Mouse (Mus musculus): ENCODE measurements around the gene Olfr642.

Olfr642 gene

DNA sequence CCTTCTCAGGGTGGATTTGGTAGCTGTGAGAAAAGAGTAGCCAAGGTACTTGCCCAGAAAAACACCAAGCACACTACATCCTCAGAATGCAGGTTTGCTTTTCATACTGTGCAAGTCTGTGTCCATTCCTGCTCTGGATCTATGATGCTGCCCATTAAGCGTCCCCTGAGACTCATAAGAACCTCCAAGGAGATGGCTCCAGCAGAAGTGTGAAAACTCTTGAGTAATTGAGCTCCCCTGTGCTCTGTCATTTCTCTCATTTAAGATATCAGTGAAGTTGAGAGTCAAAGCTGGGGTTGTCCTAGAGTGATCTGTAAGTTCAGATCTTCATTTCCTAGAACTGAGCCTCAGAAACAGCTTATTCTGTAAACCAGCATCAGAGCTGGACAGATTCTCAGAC, at the start of gene Olfr642:
Gene Olfr642, minus strand, starts transcription at position 101 of the 400 bp plus-strand sequence.
- DNase-seq (ENCODE audit: low spot score): no peak

DNA sequence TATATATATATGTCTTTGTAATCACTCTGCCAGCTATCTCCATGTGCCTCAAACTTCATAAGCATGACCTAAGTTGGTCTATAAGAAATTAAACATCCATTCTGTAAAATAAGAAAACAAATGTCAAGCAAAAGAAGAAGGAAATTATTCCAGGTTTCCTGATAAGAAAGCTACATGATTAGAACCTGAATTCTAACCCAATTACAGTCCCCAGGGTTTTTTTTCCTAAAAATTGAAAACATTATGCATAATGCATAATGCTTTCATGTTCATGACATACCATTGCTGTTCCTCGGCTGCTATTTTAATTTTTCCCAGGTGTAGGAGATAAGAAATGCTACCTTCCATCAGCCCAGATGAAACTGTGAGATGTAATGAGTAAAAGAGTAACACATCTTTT, 32.9 kb upstream of the Olfr642 start, which contains the start of gene Olfr645:
Gene Olfr645, minus strand, starts transcription at position 101 of the 400 bp plus-strand sequence.
- DNase-seq (ENCODE audit: low spot score): no peak

DNA sequence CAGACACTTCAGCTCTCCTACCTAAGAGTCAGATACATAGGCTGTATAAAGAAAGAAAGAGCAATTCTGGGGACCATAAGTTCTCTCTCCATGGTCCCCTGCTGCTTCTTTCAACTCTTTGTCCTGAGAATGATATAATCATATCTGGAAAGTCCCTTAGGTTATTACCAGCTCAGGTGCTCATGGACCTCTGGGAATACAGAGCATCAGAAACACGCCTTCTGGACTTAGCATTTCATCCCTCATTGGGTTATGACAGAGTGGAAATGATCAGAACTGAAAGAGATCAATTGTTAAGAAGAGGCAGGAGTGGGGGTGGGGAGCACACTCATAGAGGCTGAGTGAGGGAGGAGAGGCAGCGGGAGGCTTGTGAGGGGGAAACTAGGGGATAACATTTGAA, 19.3 kb upstream of the Olfr642 start, which contains the start of gene Olfr644:
Gene Olfr644, minus strand, starts transcription at position 101 of the 400 bp plus-strand sequence.
- DNase-seq (ENCODE audit: low spot score): no peak

DNA sequence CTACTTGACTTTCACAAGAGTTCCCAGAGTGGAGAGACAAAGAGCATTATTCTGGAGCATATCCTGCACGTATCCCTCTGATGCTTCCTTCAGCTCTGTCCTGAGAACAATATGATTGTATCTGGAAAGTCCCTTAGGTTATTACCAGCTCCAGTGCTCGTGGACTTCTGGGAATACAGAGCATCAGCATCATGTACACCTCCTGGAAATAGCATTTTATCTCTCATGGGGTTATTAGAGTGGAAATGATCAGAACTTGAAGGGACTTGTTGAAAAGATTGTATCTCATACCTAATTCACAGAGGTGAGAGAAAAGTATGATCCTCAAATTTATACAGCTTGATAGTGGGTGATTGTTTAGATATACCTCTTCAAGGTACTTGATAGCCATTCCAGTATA, 8.9 kb upstream of the Olfr642 start, which contains the start of gene 4930516K23Rik:
Gene 4930516K23Rik, minus strand, starts transcription at position 101 of the 400 bp plus-strand sequence.
- DNase-seq (ENCODE audit: low spot score): no peak

DNA sequence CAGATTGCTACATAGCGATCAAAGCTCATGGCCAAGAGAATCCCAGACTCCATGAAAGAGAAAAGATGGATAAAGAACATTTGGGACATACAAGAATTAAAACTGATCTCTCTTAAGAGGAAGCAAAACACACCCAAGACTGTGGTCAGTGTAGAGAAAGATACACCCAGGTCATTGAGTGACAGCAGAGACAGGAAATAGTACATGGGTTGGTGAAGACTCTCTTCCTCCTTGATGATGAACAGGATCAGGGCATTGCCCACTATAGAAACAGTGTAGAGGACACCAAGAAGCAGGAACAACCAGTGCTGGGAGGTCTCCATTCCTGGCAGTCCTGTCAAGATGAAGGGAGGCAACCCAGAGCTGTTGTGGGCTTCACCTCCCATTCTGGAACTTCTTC, 6.7 kb upstream of the Olfr642 start:
- no peak for DNase-seq (ENCODE audit: low spot score)

DNA sequence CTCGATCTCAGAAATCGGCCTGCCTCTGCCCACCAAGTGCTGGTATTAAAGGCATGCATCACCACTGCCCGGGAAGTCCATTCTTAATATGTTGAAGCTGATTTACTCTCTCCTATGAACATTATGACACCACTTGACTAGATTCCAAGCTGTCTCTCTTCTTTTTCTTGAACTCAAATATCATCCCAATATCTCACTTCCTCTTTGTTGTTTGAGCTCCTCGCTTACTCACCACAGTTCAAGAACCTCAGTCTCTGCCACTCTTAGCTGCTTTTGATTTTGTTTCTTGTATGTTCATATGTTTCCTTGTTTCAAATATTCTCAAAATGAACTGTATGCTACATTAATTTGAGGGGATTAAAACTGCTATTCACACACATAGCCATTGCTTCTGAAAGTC, 1.7 kb downstream of the Olfr642 start:
- no peak for DNase-seq (ENCODE audit: low spot score)

DNA sequence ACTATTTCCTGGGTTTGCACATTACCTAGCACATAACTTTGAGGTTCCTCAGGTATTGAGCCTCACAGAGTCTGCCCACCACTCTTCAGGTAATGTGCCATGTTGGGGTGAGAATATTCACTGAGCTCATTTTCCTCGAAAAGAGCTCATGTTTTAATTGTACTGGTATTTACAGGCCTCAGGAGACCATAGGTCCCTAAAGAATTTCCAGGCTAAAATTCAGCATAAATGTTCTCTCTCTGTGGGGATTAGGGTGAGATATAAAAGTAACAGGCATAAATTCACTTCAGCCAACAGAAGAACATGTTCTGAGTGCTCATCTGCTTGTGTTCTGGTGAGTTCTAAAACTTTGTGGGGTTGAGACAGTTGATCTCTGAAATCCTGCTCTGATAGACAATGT, 17.3 kb downstream of the Olfr642 start, which contains the start of gene Olfr641:
Gene Olfr641, plus strand, starts transcription at position 301 of the 400 bp plus-strand sequence.
- no peak for DNase-seq (ENCODE audit: low spot score)

DNA sequence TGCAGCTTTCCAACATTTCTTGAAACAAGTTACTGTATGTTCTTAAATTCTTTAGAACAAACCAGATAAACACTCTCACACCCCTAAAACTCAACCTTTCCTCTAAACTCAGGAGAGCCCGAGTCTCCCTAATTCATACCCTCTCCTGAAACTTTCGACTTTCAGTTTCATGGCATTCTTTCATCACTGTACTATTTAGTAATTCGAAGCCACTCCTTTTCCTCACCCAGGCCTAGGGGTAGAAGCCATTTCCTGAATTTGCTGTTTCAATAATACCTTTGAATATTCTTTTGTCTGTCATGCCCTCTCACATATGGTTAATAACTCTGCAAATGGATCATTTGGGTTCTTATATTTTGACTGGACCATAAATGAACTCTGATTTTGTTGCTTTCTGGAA, 25.5 kb downstream of the Olfr642 start:
- no peak for DNase-seq (ENCODE audit: low spot score)

DNA sequence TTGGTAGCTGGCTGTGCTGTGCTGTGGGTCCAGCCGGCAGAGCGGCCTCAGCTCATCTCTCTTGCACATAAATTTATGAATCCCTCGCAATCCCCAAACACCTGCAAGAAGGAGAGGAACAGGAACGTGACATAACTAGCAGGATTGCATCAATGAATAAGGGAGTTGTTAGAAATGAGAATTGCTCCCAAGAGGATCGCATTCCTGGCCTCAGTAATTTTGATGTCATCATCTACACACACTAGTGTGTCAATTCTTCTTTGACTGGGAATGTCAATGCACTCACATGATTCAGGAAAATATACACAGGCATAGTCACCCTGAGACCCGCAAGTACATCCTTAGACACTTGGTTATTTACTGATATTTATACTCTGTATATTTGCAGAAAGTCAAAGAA, 27.0 kb downstream of the Olfr642 start, which contains the start of gene Olfr640:
Gene Olfr640, minus strand, starts transcription at position 101 of the 400 bp plus-strand sequence.
- no peak for DNase-seq (ENCODE audit: low spot score)

DNA sequence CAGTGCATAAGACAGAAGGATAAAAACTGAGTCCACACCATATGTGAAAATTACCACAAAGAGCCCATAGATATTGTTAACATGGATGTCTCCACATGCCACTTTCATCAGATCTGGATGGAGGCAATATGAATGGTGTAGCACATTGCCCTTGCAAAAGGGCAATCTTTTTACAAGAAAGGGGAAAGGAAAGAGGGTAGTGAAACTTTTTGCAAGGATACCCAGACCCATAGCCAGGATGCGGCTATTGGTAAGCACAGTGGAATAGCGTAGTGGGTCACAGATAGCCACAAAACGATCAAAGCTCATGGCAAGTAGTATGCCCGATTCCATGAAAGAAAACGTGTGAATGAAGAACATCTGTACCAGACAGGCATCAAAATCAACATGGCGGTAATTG, 30.8 kb downstream of the Olfr642 start:
- no peak for DNase-seq (ENCODE audit: low spot score)

DNA sequence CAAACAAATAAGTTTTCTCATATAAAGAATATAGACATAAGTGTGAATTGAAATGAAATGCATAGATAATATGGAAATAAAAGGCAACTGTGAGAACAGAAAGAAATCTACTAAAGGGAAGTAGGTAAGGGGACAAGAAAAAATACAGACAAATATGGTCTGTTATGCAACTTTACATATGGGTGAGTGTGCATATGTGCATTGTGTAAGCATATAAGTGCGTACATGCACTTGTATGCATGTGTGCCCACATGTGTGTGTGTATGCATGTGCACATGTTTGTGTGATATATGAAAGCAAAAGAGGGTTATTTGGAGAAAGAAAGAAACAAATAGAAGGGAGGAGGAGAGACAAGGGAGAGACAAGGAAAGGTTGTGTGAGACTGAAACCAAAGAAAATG, 33.5 kb downstream of the Olfr642 start:
- DNase-seq (ENCODE audit: low spot score): no peak

DNA sequence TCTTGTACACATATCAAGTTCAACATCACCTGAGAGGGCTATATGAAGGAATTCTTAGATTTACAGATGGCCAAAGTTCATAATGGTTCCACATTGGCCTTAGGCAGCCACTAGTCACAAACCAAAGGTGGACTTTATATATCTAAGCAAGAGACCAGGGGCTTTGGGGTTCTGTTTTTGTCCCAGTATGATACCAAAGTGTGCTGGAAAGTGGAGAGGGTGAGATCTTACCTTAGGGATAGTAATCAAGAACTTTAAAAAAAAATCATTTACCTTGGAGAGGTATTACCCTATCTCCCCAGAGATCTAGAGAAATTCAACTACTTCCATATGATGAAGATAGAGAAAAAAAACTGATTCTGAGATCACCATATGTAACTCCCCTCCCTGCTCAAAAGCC, 35.3 kb downstream of the Olfr642 start, which contains the start of gene Olfr639:
Gene Olfr639, minus strand, starts transcription at position 101 of the 400 bp plus-strand sequence.
- DNase-seq (ENCODE audit: low spot score): no peak

DNA sequence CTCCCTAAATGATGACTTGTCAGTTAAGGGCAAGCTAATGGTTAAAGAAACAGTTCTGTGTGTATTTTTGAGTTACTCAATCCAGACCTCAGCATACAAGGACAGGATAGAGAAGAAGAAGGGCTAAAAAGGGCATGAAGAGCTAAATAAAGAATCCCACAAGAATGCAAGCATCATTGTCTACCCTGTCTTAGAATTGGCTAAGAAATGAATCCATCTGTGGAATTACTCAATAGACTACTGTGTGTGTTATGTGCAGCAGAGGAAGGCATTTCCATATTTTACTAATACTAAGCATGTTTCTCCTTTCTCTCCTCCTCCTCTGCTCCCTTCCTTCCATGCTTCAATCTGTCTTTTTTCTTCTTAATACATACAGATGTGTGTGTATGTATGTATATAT, 53.3 kb downstream of the Olfr642 start:
- DNase-seq (ENCODE audit: low spot score): no peak

DNA sequence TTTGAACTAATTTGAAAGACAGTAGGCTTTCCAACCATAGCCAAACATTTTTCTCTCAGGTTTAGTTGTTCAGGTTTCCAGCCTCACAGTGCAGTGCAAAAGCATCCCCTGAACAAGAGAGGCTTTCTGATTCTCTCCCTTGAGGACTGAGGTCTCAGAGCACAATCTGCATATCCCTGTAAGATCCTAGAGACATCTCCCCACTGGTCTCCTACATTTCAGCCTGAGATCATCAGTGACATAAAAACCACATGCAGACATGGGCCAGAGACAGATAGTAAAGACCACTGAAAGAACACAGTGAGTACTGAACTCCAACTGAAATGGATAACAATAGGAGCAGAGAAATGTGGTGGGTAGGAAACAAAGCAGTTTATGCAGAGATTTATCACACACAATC, 54.0 kb downstream of the Olfr642 start, which contains the start of gene Olfr638:
Gene Olfr638, plus strand, starts transcription at position 301 of the 400 bp plus-strand sequence.
- no peak for DNase-seq (ENCODE audit: low spot score)

All from ovary, postnatal 14 days (tissue).